Mouse (Mus musculus) layer of hippocampus, postnatal 10 days (tissue): ENCODE measurements around the gene Prkaa1. TPM values are rescaled to one million over a fixed set of nuclear protein-coding genes. Genes with fewer than 3 reads are reported as not detected.
"Not testable (repeated sequence)": the region's sequence is repeated elsewhere in the genome, so short reads cannot be mapped to it uniquely, and the experiment has no call there.

Experiments used
- DNase-seq, 2 experiments: peaks; one replicate each; pipeline ENCODE4 v3.0.0; 2021; ENCODE audit warnings: low spot score in 2 of 2
- total RNA-seq, 2 experiments: library from RNA; stranded (reverse); gene quantifications; 2 replicates each; pipeline ENCODE4 v1.2.3; 2021

Gene Prkaa1
- total RNA-seq, 2 experiments from 2014 or later, result 19.9 to 21.3 TPM

DNA sequence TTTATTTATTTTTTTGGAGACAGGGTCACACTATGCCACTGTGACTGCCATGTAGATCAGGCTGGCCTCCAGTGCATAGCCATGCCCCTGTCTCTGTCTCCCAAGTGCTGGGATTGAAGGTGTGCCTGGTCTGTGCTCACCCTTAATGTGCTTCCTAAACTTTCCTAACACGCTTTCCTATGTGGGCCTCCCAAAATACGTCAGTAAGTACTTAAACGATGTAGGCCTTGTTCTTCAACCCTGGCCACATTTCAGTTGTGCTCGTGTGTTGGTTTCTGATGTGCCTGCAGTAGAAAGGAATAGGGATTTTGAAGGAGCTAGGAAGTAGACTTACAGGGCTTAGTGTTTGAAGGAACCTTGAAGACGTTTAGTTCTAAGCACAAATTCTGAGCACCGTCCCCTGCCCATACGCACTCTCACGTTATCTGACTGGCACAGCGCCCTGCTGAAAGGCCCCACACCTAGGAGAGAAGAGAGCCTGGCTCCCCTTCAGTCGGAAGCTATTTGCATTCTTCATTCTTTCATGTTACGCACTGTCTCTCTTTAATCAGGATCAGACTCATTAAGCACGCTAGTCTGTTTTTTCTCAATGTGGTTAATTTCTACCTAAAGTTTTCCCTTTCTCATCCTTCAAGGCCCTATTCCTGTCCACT lies 21.6 kb downstream of the Prkaa1 start:
- no peak for DNase-seq

DNA sequence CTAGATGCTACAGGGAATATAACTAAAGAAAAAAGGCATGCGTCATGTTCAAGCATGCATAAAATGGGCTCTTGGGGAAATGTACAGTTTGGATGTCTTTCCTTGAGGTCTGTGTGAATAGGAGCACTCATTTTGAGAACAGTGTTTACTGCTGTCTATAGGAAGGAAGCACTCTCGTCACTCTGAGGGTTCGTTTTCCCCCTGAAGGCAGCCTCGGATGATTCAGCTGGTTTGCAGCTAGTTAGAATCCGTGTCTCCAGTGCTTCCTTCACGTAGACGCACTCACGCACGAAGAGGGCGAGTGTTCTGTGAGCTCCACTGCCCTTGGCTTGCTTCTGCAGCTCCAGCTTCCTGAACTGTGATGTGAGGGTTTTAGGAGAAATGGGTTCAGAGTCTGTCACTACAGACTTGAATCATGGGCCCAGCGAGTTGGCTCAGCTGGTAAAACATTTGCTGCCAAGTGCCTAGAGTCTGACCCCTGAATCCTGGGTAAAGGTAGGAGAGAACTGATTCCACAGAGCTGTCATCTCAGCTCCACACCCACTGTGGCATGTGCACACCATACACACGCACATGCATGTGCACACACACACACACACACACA lies 29.7 kb downstream of the Prkaa1 start:
- DNase-seq, result no peak

GRCm38 (mm10) chr15:5184668-5185330 lies 41.1 kb downstream of the Prkaa1 start:
- DNase-seq, result peak in 1 of 2 experiments; percentile 19

DNA sequence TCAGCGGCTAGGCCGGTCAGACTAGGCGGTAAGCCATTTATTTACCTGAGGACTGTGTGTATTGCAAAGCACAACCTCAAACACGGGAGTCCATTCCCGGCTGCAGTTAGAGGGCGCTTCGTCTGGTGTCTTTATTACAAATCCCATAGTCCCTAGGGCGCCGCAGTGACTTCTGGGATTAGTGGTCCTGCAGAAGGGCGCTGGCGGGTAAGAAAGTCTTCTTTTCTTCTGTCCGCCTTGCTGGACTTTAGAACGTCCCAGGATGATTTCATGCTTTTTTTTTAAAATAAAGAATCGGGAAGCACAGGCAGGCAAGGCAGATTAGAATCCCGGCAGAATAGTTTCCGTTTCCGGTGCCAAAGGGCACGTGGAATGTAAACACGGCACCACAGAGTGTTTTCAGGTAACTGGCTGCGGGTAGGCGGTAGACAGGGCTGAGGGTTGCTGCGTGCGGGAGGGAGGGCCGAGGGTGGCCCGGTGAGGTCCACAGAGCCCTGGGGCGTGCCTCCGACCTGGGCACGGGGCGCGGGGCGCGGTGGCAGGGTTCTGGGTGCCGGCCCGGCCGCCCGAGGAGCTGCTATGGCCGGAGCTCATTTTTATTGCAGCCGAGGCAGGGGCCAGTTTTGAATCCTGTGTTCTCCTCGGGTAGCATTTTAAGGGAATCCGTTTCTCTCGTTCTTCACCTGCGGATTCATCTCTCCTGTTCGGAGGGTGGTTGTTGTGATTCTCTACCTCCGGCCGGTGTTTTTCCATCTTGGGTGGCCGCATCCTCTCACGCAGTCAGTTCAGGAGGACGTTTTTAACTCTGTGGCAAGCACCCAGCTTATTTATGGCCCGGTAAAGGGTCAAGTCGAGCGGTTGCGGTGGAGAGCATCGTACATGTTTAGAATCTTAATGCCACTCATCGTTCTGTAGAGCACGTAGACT lies 42.0 kb downstream of the Prkaa1 start, which contains the start of gene Ttc33:
Ttc33 (plus strand) TSS at position 160 of the 927 bp plus-strand sequence.
- DNase-seq, result peak; percentile 67 to 78

- no peak for DNase-seq
Measured at GRCm38 (mm10) chr15:5186293-5186675, 42.6 kb downstream of the Prkaa1 start.

GRCm38 (mm10) chr15:5187116-5187515 lies 43.5 kb downstream of the Prkaa1 start:
- DNase-seq, result no peak

DNA sequence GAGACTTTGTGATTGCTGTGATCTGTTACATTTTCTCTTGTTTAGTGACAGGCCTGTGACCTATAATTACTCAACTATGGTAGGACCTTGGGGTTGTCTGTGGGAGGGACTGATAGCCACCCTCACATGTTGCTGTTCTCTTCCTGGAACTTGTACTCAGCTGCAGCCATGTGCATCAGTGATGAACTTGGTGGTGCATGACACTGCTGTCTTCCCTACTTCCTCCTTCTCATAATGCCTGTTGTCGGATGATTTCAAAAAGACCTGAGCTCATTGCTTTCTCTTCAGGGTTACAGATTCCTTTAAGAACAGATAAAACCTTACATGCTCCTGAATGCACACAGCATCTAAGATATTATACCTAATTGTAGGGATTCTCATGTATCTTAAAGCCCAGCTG lies 44.4 kb downstream of the Prkaa1 start:
- no peak for DNase-seq

DNA sequence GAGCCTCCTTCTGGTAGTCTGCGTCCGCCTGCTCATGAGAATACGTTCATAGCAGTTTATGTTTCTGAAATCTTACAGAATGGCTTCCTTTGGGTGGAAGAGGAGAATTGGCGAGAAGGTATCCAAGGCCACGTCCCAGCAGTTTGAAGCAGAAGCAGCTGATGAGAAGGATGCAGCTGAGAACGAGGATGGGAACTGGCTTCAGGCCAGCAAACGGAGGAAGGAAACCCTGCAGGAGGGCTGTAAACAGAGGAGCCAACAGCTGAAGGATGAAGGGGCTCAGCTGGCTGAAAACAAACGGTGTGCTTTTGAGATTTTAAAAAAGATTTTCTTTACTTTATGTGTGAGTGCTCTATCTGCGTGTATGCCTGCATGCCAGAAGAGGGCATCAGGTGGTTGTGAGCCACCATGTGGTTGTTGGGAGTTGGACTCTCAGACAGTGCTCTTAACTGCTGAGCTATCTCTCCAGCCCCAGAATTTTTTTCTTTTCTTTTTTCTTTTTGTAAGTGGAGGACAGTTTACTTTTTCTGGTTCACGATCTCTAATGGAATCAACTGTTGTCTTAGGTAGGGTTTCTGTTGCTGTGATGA lies 45.9 kb downstream of the Prkaa1 start:
- DNase-seq, result peak; percentile 28 to 40

- DNase-seq, result no peak
Measured at GRCm38 (mm10) chr15:5193833-5194232, 50.2 kb downstream of the Prkaa1 start.

DNA sequence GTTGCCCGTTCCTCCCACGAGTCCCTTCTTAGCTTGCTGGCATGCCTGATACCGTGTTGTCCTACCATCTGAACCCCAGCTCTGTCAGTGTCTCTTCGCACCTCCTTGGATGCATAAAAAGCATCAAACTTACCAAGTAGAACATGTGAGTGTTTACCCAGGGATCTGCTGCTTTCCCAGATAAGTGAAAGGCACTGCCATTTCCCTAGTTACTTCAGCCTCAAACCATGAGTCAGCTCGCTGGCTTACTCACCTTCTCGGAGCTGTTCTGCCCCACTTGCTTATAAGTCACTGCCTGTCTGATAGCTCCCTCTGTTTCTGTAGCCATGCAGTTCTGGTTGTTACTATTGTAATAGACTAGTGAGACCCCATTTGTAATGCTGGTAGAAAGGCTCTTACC lies 50.8 kb downstream of the Prkaa1 start:
- DNase-seq, result no peak

- DNase-seq, result no peak
Measured at GRCm38 (mm10) chr15:5194931-5195330, 51.3 kb downstream of the Prkaa1 start.

GRCm38 (mm10) chr15:5195987-5196514 lies 52.4 kb downstream of the Prkaa1 start:
- no peak for DNase-seq

GRCm38 (mm10) chr15:5196691-5197090 lies 53.0 kb downstream of the Prkaa1 start:
- DNase-seq, result no peak

DNA sequence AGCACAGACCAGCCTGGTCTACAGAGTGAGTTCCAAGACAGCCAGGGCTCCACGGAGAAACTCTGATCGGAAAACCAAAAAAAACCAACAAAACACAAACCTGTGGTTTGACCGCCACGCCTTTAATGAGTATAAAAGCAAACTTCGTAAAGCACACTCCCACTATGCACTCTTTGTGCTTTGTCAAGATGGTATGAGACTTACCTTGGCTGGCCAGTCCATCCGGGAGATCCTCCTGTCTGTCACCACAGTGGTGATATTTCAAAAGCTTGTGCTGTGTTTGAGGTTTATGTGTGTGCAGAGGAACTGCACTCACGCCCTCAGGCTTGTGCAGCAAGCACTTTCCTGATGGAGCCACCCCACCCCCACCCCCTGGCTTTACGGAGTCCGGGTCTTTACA lies 61.6 kb downstream of the Prkaa1 start:
- no peak for DNase-seq

DNA sequence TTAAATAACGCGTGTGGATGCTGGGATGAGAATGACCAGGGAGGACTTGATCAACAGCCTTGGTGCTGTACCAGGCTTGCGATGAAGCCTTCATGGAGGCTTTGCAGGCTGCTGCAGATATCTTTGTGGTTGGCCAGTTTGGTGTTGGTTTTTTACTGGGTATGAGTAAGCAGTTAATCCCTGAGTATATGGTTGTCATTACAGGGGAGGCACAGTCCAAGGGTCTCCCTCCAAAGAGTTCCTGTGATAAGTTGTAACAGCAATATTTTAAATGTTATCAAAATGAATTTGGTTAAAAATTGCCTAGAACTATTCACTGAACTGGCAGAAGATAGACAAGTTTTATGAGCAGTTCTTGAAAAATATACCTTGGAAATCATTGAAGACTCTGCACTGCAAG lies 65.5 kb downstream of the Prkaa1 start:
- no peak for DNase-seq

- no peak for DNase-seq
Measured at GRCm38 (mm10) chr15:5220491-5220890, 76.8 kb downstream of the Prkaa1 start.

- DNase-seq, result not testable (repeated sequence)
Measured at GRCm38 (mm10) chr15:5230746-5231145, 87.1 kb downstream of the Prkaa1 start.
